Mouse (Mus musculus) CH12.LX (cell line): ENCODE data around the gene Trim69. TPM values are rescaled to one million over a fixed set of nuclear protein-coding genes. Genes with fewer than 3 reads are reported as not detected.

Experiments
- polyA plus RNA-seq: library from polyadenylated mRNA; unstranded; fragments of >175 nt; gene quantifications from 2 replicates; pipeline ENCODE4 v1.2.1, GENCODE M21; 2012; ENCODE audit warnings: low read depth; ENCODE audit not compliant: insufficient read length
- total RNA-seq, 2 experiments: library from RNA; depleted of rRNA; stranded (reverse); fragments of 300-350 nt in 1 of 2; fragments of >200 nt in 1 of 2; gene quantifications; 2 replicates each; pipeline ENCODE4 v1.2.3; 2012 to 2014

Gene Trim69
- total and polyA plus RNA-seq, 3 experiments, result 0.08 to 0.24 (median 0.13) TPM

Other genes with a start within 250 kb of the Trim69 start
- gene Ctdspl2, start 204.7 kb upstream of the Trim69 start, total RNA-seq (2012; rRNA removed), result 28.5 and 30.8 TPM in 2 replicates
- 55.8 and 57.1 TPM in 2 replicates for gene Ctdspl2, start 204.7 kb upstream of the Trim69 start, total RNA-seq (2014; rRNA removed)
- 23.2 and 24.0 TPM in 2 replicates for gene Ctdspl2, start 204.7 kb upstream of the Trim69 start, polyA plus RNA-seq
- 0.04 TPM in 1 of 2 replicates, not detected in the other for gene Mageb3, start 204.6 kb upstream of the Trim69 start, total RNA-seq (2012; rRNA removed)
- gene Mageb3, start 204.6 kb upstream of the Trim69 start, total RNA-seq (2014; rRNA removed), result not detected in 2 replicates
- not detected in 2 replicates for gene Mageb3, start 204.6 kb upstream of the Trim69 start, polyA plus RNA-seq
- 20.1 and 27.9 TPM in 2 replicates for gene Eif3j1, start 132.2 kb upstream of the Trim69 start, total RNA-seq (2012; rRNA removed)
- gene Eif3j1, start 132.2 kb upstream of the Trim69 start, total RNA-seq (2014; rRNA removed), result 40.1 and 40.5 TPM in 2 replicates
- 26.3 and 27.9 TPM in 2 replicates for gene Eif3j1, start 132.2 kb upstream of the Trim69 start, polyA plus RNA-seq
- gene Spg11, start 42.3 kb upstream of the Trim69 start, total RNA-seq (2012; rRNA removed), result 9.7 and 11.4 TPM in 2 replicates
- 6.0 and 7.5 TPM in 2 replicates for gene Spg11, start 42.3 kb upstream of the Trim69 start, total RNA-seq (2014; rRNA removed)
- 9.6 and 10.7 TPM in 2 replicates for gene Spg11, start 42.3 kb upstream of the Trim69 start, polyA plus RNA-seq
- gene B2m, start 13.0 kb upstream of the Trim69 start, total RNA-seq (2012; rRNA removed), result 1,479 and 1,509 TPM in 2 replicates
- 1,782 and 1,954 TPM in 2 replicates for gene B2m, start 13.0 kb upstream of the Trim69 start, total RNA-seq (2014; rRNA removed)
- gene B2m, start 13.0 kb upstream of the Trim69 start, polyA plus RNA-seq, result 1,919 and 2,234 TPM in 2 replicates
- not detected in 2 replicates for gene Patl2, start 25.5 kb downstream of the Trim69 start, total RNA-seq (2012; rRNA removed)
- not detected in 2 replicates for gene Patl2, start 25.5 kb downstream of the Trim69 start, total RNA-seq (2014; rRNA removed)
- not detected in 2 replicates for gene Patl2, start 25.5 kb downstream of the Trim69 start, polyA plus RNA-seq
- gene Terb2, start 25.6 kb downstream of the Trim69 start, total RNA-seq (2012; rRNA removed), result not detected in 2 replicates
- gene Terb2, start 25.6 kb downstream of the Trim69 start, total RNA-seq (2014; rRNA removed), result not detected in 2 replicates
- gene Terb2, start 25.6 kb downstream of the Trim69 start, polyA plus RNA-seq, result not detected in 2 replicates
- 14.9 and 20.3 TPM in 2 replicates for gene Sord, start 74.0 kb downstream of the Trim69 start, total RNA-seq (2012; rRNA removed)
- gene Sord, start 74.0 kb downstream of the Trim69 start, total RNA-seq (2014; rRNA removed), result 18.2 and 19.2 TPM in 2 replicates
- gene Sord, start 74.0 kb downstream of the Trim69 start, polyA plus RNA-seq, result 29.2 and 29.9 TPM in 2 replicates
- not detected in 2 replicates for gene Duox2, start 137.7 kb downstream of the Trim69 start, total RNA-seq (2012; rRNA removed)
- not detected in 2 replicates for gene Duox2, start 137.7 kb downstream of the Trim69 start, total RNA-seq (2014; rRNA removed)
- gene Duox2, start 137.7 kb downstream of the Trim69 start, polyA plus RNA-seq, result not detected in 2 replicates
- not detected in 2 replicates for gene Duoxa2, start 138.2 kb downstream of the Trim69 start, total RNA-seq (2012; rRNA removed)
- gene Duoxa2, start 138.2 kb downstream of the Trim69 start, total RNA-seq (2014; rRNA removed), result not detected in 2 replicates
- gene Duoxa2, start 138.2 kb downstream of the Trim69 start, polyA plus RNA-seq, result not detected in 2 replicates
- not detected in 2 replicates for gene Duoxa1, start 153.0 kb downstream of the Trim69 start, total RNA-seq (2012; rRNA removed)
- not detected in 2 replicates for gene Duoxa1, start 153.0 kb downstream of the Trim69 start, total RNA-seq (2014; rRNA removed)
- gene Duoxa1, start 153.0 kb downstream of the Trim69 start, polyA plus RNA-seq, result not detected in 2 replicates
- not detected in 2 replicates for gene Duox1, start 155.0 kb downstream of the Trim69 start, total RNA-seq (2012; rRNA removed)
- gene Duox1, start 155.0 kb downstream of the Trim69 start, total RNA-seq (2014; rRNA removed), result not detected in 2 replicates
- gene Duox1, start 155.0 kb downstream of the Trim69 start, polyA plus RNA-seq, result not detected in 2 replicates
- gene Shf, start 208.5 kb downstream of the Trim69 start, total RNA-seq (2012; rRNA removed), result 2.1 and 2.7 TPM in 2 replicates
- 0.49 and 1.2 TPM in 2 replicates for gene Shf, start 208.5 kb downstream of the Trim69 start, total RNA-seq (2014; rRNA removed)
- 2.0 and 2.1 TPM in 2 replicates for gene Shf, start 208.5 kb downstream of the Trim69 start, polyA plus RNA-seq